Mouse (Mus musculus) hindbrain, embryonic 11.5 days (tissue): Measurements from ENCODE around the gene Pigs. TPM values are rescaled to one million over a fixed set of nuclear protein-coding genes. Genes with fewer than 3 reads are reported as not detected.

Experiments
- ATAC-seq: fragments of 200-750 bp; cut with Nextera tagmentation; 2 replicates; pipeline ENCODE4 v1.8.0; 2017; ENCODE audit warnings: mild to moderate bottlenecking, moderate TSS enrichment, moderate library complexity; ENCODE audit not compliant: low FRiP score
- DNase-seq: peaks from one replicate; pipeline ENCODE4 v3.0.0-alpha.2; 2015; ENCODE audit warnings: low spot score
- H3K27ac ChIP-seq: fragments of 300-500 bp; sonication (generic); 2 replicates; pipeline ENCODE4 v1.5.1; 2014; ENCODE audit warnings: mild to moderate bottlenecking, low read depth, low read length
- H3K27me3 ChIP-seq: fragments of 300-500 bp; sonication (generic); 2 replicates; pipeline ENCODE4 v1.6.1; 2014; ENCODE audit warnings: mild to moderate bottlenecking, low read length, moderate library complexity, mixed read lengths; ENCODE audit not compliant: control insufficient read depth, insufficient read depth
- H3K36me3 ChIP-seq: fragments of 300-500 bp; sonication (generic); 2 replicates; pipeline ENCODE4 v1.6.1; 2014; ENCODE audit warnings: mild to moderate bottlenecking, low read length, moderate library complexity, mixed read lengths; ENCODE audit not compliant: control insufficient read depth, insufficient read depth
- H3K4me1 ChIP-seq: fragments of 300-500 bp; sonication (generic); replicated peaks from 2 replicates; pipeline ENCODE4 v1.6.1; 2014; ENCODE audit warnings: low read length, mixed read lengths; ENCODE audit not compliant: control insufficient read depth, insufficient read depth
- H3K4me2 ChIP-seq: fragments of 300-500 bp; sonication (generic); replicated peaks from 2 replicates; pipeline ENCODE4 v1.6.1; 2014; ENCODE audit warnings: mild to moderate bottlenecking, low read depth, low read length
- H3K4me3 ChIP-seq: fragments of 300-500 bp; sonication (generic); 2 replicates; pipeline ENCODE4 v1.5.1; 2014; ENCODE audit warnings: low read depth, low read length
- H3K9ac ChIP-seq: fragments of 300-500 bp; sonication (generic); 2 replicates; pipeline ENCODE4 v1.6.1; 2014; ENCODE audit warnings: low read depth, low read length
- H3K9me3 ChIP-seq: fragments of 300-500 bp; sonication (generic); 2 replicates; pipeline ENCODE4 v1.6.1; 2016; ENCODE audit warnings: low read length; ENCODE audit not compliant: control insufficient read depth
- WGBS: fragments of 180-500 bp; shearing (Covaris S2); extraction: QIAGEN DNeasy Blood & Tissue Kit; methylation state at CpG from one replicate; pipeline ENCODE4 v1.1.7; 2014; 5-methylcytosine and 5-hydroxymethylcytosine counted together
- polyA plus RNA-seq: library from polyadenylated mRNA; unstranded; fragments of >200 nt; fragmentation: Nextera tagmentation; extraction: Ambion mirVana; gene quantifications from 2 replicates; pipeline ENCODE4 v1.2.1, GENCODE M21; 2014

Gene Pigs
- polyA plus RNA-seq, 1 experiment from 2014 or later, result 49.4 TPM

- 88% methylated on average over 14 of the region's 15 CpGs for WGBS
Measured at GRCm38 (mm10) chr11:78367456-78368225, 39.4 kb downstream of the Pigs start.

GRCm38 (mm10) chr11:78370389-78370788 lies 42.2 kb downstream of the Pigs start:
- Histone ChIP-seq H3K9me3 (no peaks in the 10 kb centered on the region), H3K27ac (no peak overlapping the region), H3K36me3 (no peaks in the 10 kb centered on the region), H3K4me3 (no peak overlapping the region), H3K4me1 (0 out of 2 replicates have a peak, but pooled peaks cover 2% of the 10 kb centered on the region), H3K4me2 (no peak overlapping the region), H3K9ac (no peak overlapping the region), H3K27me3 (no peaks in the 10 kb centered on the region)
- no peak for ATAC-seq
- no peak for DNase-seq
- 73% methylated on average over 1 of the region's 1 CpGs for WGBS

More at GRCm38 (mm10) chr11:78367456-78368225, 39.4 kb downstream of the Pigs start:
- no peaks in the 10 kb centered on the region for H3K9me3 ChIP-seq
- H3K36me3 ChIP-seq, result no peaks in the 10 kb centered on the region
- DNase-seq, result no peak
- no peak for ATAC-seq
- no peak overlapping the region for H3K9ac ChIP-seq
- H3K4me1 ChIP-seq, result 0 out of 2 replicates have a peak, but pooled peaks cover 2% of the 10 kb centered on the region
- H3K27me3 ChIP-seq, result no peaks in the 10 kb centered on the region
- no peak overlapping the region for H3K4me3 ChIP-seq
- H3K27ac ChIP-seq, result no peak overlapping the region
- H3K4me2 ChIP-seq, result no peak overlapping the region

GRCm38 (mm10) chr11:78371711-78372110 lies 43.5 kb downstream of the Pigs start:
- no peaks in the 10 kb centered on the region for H3K36me3 ChIP-seq
- 0 out of 2 replicates have a peak, but pooled peaks cover 2% of the 10 kb centered on the region for H3K4me1 ChIP-seq
- WGBS, result 89% methylated on average over 11 of the region's 11 CpGs
- no peak overlapping the region for H3K4me2 ChIP-seq
- no peak overlapping the region for H3K27ac ChIP-seq
- no peak overlapping the region for H3K9ac ChIP-seq
- DNase-seq, result no peak
- ATAC-seq, result no peak
- H3K4me3 ChIP-seq, result no peak overlapping the region
- no peaks in the 10 kb centered on the region for H3K27me3 ChIP-seq
- no peaks in the 10 kb centered on the region for H3K9me3 ChIP-seq

DNA sequence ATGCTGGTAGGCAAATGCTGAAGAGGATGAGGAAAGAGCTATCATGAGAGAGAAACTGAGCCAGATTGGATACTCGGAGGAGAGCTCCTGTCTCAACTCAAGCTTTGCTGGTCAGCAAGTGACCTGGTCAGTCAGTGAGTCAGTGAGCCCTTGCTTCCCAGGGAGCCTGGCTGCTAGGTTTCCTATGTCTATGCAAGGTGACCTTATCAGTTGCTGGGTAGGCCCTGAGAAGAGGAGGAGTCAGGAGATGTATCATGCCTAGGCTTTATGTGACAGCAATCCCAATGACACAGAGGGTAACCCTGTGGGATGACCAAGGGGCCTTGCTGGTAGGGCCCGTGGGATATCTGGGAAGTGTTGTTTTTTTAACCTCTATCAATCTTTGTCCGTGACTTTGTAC lies 44.0 kb downstream of the Pigs start:
- H3K4me3 ChIP-seq, result no peak overlapping the region
- no peak overlapping the region for H3K4me2 ChIP-seq
- no peaks in the 10 kb centered on the region for H3K36me3 ChIP-seq
- DNase-seq (no peak), ATAC-seq (no peak)
- no peaks in the 10 kb centered on the region for H3K27me3 ChIP-seq
- no peaks in the 10 kb centered on the region for H3K9me3 ChIP-seq
- WGBS, result 78% methylated on average over 3 of the region's 3 CpGs
- 0 out of 2 replicates have a peak, but pooled peaks cover 2% of the 10 kb centered on the region for H3K4me1 ChIP-seq
- H3K27ac ChIP-seq, result no peak overlapping the region
- H3K9ac ChIP-seq, result no peak overlapping the region

DNA sequence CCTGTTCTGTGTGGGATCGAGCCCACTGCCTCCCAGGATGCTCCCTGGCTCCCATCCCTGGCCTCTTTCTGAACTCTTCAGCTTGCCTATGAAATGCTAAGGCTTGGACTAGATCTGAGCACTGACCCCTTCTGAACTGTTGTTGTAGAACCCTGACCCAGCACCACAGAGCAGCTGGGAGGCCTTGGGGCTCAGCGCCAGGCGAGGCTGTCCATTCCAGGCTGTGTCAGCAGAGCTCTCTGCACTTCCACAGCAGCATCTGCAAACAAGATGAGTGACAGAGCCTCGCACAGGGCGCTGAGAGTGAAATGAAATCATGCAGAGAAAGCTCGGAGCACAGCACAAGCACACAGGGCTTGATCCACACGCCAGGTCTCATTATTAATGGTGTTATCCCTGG lies 44.4 kb downstream of the Pigs start:
- no peaks in the 10 kb centered on the region for H3K27me3 ChIP-seq
- H3K27ac ChIP-seq, result no peak overlapping the region
- no peaks in the 10 kb centered on the region for H3K9me3 ChIP-seq
- WGBS, result 53% methylated on average over 7 of the region's 7 CpGs
- 0 out of 2 replicates have a peak, but pooled peaks cover 2% of the 10 kb centered on the region for H3K4me1 ChIP-seq
- DNase-seq, result no peak
- ATAC-seq, result no peak
- H3K4me3 ChIP-seq, result no peak overlapping the region
- no peak overlapping the region for H3K4me2 ChIP-seq
- H3K9ac ChIP-seq, result no peak overlapping the region
- no peaks in the 10 kb centered on the region for H3K36me3 ChIP-seq

- Histone ChIP-seq H3K9me3 (no peaks in the 10 kb centered on the region), H3K27ac (no peak overlapping the region), H3K4me1 (0 out of 2 replicates have a peak, but pooled peaks cover 2% of the 10 kb centered on the region), H3K4me3 (no peak overlapping the region), H3K27me3 (no peaks in the 10 kb centered on the region), H3K9ac (no peak overlapping the region), H3K4me2 (no peak overlapping the region), H3K36me3 (no peaks in the 10 kb centered on the region)
- WGBS, result 76% methylated on average over 8 of the region's 8 CpGs
- DNase-seq, result no peak
- ATAC-seq, result no peak
Measured at GRCm38 (mm10) chr11:78374147-78374546, 45.9 kb downstream of the Pigs start.

GRCm38 (mm10) chr11:78377549-78378159 lies 49.4 kb downstream of the Pigs start:
- no peaks in the 10 kb centered on the region for H3K9me3 ChIP-seq
- no peaks in the 10 kb centered on the region for H3K4me1 ChIP-seq
- 58% methylated on average over 10 of the region's 12 CpGs for WGBS
- ATAC-seq, result no peak
- H3K27ac ChIP-seq, result no peak overlapping the region
- H3K36me3 ChIP-seq, result no peaks in the 10 kb centered on the region
- no peaks in the 10 kb centered on the region for H3K27me3 ChIP-seq
- no peak for DNase-seq
- no peak overlapping the region for H3K9ac ChIP-seq
- no peak overlapping the region for H3K4me3 ChIP-seq
- H3K4me2 ChIP-seq, result no peak overlapping the region

DNA sequence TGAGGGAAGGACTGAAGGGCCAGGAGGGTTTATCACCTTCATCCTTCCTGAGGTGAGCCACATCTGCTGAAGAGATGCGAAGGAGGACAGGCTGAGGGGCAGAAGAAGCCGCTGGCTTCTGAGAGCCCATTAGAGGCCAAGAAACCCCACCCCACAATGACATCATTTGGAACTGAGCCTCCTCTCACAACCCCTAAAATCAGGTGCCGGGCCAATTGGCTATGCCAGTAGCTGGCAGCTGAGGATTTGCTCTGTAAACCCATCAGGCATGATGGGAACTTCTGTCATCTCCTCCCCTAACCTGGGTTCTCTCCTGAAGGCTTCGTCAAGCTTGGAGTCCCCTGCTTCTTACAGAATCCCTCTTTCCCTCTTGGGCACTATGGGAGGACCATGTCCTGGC lies 52.1 kb downstream of the Pigs start:
- DNase-seq, result no peak
- H3K4me3 ChIP-seq, result no peak overlapping the region
- no peaks in the 10 kb centered on the region for H3K9me3 ChIP-seq
- H3K27ac ChIP-seq, result no peak overlapping the region
- 78% methylated on average over 4 of the region's 4 CpGs for WGBS
- no peaks in the 10 kb centered on the region for H3K27me3 ChIP-seq
- ATAC-seq, result no peak
- no peak overlapping the region for H3K9ac ChIP-seq
- no peaks in the 10 kb centered on the region for H3K4me1 ChIP-seq
- no peaks in the 10 kb centered on the region for H3K36me3 ChIP-seq
- no peak overlapping the region for H3K4me2 ChIP-seq

GRCm38 (mm10) chr11:78380996-78381395 lies 52.8 kb downstream of the Pigs start:
- Histone ChIP-seq H3K4me2 (no peak overlapping the region), H3K27me3 (no peaks in the 10 kb centered on the region), H3K27ac (no peak overlapping the region), H3K9ac (no peak overlapping the region), H3K4me3 (no peak overlapping the region), H3K36me3 (no peaks in the 10 kb centered on the region), H3K4me1 (no peaks in the 10 kb centered on the region), H3K9me3 (no peaks in the 10 kb centered on the region)
- DNase-seq, result no peak
- 87% methylated on average over 3 of the region's 3 CpGs for WGBS
- no peak for ATAC-seq
